Mouse (Mus musculus) embryonic facial prominence, embryonic 13.5 days (tissue): ENCODE data around the gene Tmod2. TPM values are rescaled to one million over a fixed set of nuclear protein-coding genes. Genes with fewer than 3 reads are reported as not detected.
A peak's percentile ranks its signal among the peaks of the same experiment; 100 is the strongest.
"Not testable (repeated sequence)": the region's sequence is repeated elsewhere in the genome, so short reads cannot be mapped to it uniquely, and the experiment has no call there.

Source experiments
- ATAC-seq: fragments of 200-750 bp; cut with Nextera tagmentation; 2 replicates; pipeline ENCODE4 v1.8.0; 2017; ENCODE audit warnings: low read depth; ENCODE audit not compliant: insufficient number of reproducible peaks, insufficient read depth, low FRiP score, low TSS enrichment
- H3K27ac ChIP-seq: fragments of 300-500 bp; sonication (generic); 2 replicates; pipeline ENCODE4 v1.5.1; 2015; ENCODE audit warnings: moderate library complexity, mild to moderate bottlenecking, inconsistent platforms
- H3K27me3 ChIP-seq: fragments of 300-500 bp; sonication (generic); 2 replicates; pipeline ENCODE4 v1.6.1; 2015; ENCODE audit warnings: mild to moderate bottlenecking, inconsistent platforms
- H3K36me3 ChIP-seq: fragments of 300-500 bp; sonication (generic); 2 replicates; pipeline ENCODE4 v1.6.1; 2015; ENCODE audit warnings: mild to moderate bottlenecking, inconsistent platforms
- H3K4me1 ChIP-seq: fragments of 300-500 bp; sonication (generic); 2 replicates; pipeline ENCODE4 v1.6.1; 2015; ENCODE audit warnings: inconsistent platforms
- H3K4me2 ChIP-seq: fragments of 300-500 bp; sonication (generic); 2 replicates; pipeline ENCODE4 v1.6.1; 2015; ENCODE audit warnings: moderate library complexity, mild to moderate bottlenecking, inconsistent platforms
- H3K4me3 ChIP-seq: fragments of 300-500 bp; sonication (generic); 2 replicates; pipeline ENCODE4 v1.5.1; 2015; ENCODE audit warnings: mild to moderate bottlenecking, inconsistent platforms
- H3K9ac ChIP-seq: fragments of 300-500 bp; sonication (generic); 2 replicates; pipeline ENCODE4 v1.6.1; 2015; ENCODE audit warnings: mild to moderate bottlenecking, inconsistent platforms
- H3K9me3 ChIP-seq: fragments of 300-500 bp; sonication (generic); 2 replicates; pipeline ENCODE4 v1.6.1; 2016; ENCODE audit warnings: inconsistent platforms
- WGBS: fragments of 180-500 bp; shearing (Covaris S2); methylation state at CpG from one replicate; pipeline ENCODE4 v1.1.7; 2015; ENCODE audit warnings: mixed read lengths; 5-methylcytosine and 5-hydroxymethylcytosine counted together
- polyA plus RNA-seq: library from polyadenylated mRNA; unstranded; fragments of >200 nt; fragmentation: Nextera tagmentation; extraction: Ambion mirVana; gene quantifications from 2 replicates; pipeline ENCODE4 v1.2.1, GENCODE M21; 2015

The Tmod2 gene
- polyA plus RNA-seq, 1 experiment from 2014 or later: 19.8 TPM

GRCm38 (mm10) chr9:75541497-75541896 is 69.6 kb downstream of the Tmod2 start:
- Histone ChIP-seq H3K36me3 (no peaks in the 10 kb centered on the region), H3K9me3 (no peaks in the 10 kb centered on the region), H3K27me3 (no peaks in the 10 kb centered on the region), H3K9ac (no peak overlapping the region), H3K4me1 (peaks cover 5% of the 10 kb centered on the region; the same call in 1 of the 2 replicates), H3K4me3 (no peak overlapping the region), H3K27ac (no peak overlapping the region), H3K4me2 (no peak overlapping the region)
- no peak for ATAC-seq
- WGBS: 27% methylated on average over 5 of the region's 5 CpGs

GRCm38 (mm10) chr9:75536422-75536821 is 74.7 kb downstream of the Tmod2 start:
- Histone ChIP-seq H3K27ac (0 out of 2 replicates have a peak overlapping the region, but pooled peaks have one; percentile 17), H3K36me3 (peaks cover 16% of the 10 kb centered on the region; the same call in 1 of the 2 replicates), H3K9me3 (no peaks in the 10 kb centered on the region), H3K4me2 (no peak overlapping the region), H3K27me3 (no peaks in the 10 kb centered on the region), H3K9ac (no peak overlapping the region), H3K4me1 (peaks cover 2% of the 10 kb centered on the region; the same call in 1 of the 2 replicates), H3K4me3 (no peak overlapping the region)
- ATAC-seq: no peak
- WGBS: 94% methylated on average over 1 of the region's 1 CpGs

GRCm38 (mm10) chr9:75534431-75534962 is 76.6 kb downstream of the Tmod2 start:
- no peak for ATAC-seq
- H3K4me2 ChIP-seq: no peak overlapping the region
- no peaks in the 10 kb centered on the region for H3K27me3 ChIP-seq
- H3K27ac ChIP-seq: no peak overlapping the region
- peaks cover 22% of the 10 kb centered on the region for H3K36me3 ChIP-seq
- no peak overlapping the region for H3K9ac ChIP-seq
- H3K4me3 ChIP-seq: no peak overlapping the region
- WGBS: 90% methylated on average over 8 of the region's 8 CpGs
- no peaks in the 10 kb centered on the region; the same call in 1 of the 2 replicates for H3K4me1 ChIP-seq
- H3K9me3 ChIP-seq: no peaks in the 10 kb centered on the region

GRCm38 (mm10) chr9:75532989-75533388 is 78.1 kb downstream of the Tmod2 start:
- H3K9me3 ChIP-seq, H3K27me3 ChIP-seq, H3K4me1 ChIP-seq, ATAC-seq, H3K9ac ChIP-seq, H3K4me3 ChIP-seq, H3K4me2 ChIP-seq, H3K27ac ChIP-seq: not testable (repeated sequence)
- H3K36me3 ChIP-seq: peaks cover 35% of the 10 kb centered on the region
- WGBS: 78% methylated on average over 9 of the region's 9 CpGs

- WGBS: 90% methylated on average over 7 of the region's 7 CpGs
- no peak for ATAC-seq
- H3K4me2 ChIP-seq: no peak overlapping the region
- no peak overlapping the region for H3K9ac ChIP-seq
- no peak overlapping the region for H3K27ac ChIP-seq
- no peaks in the 10 kb centered on the region for H3K9me3 ChIP-seq
- H3K36me3 ChIP-seq: peaks cover 40% of the 10 kb centered on the region
- H3K4me1 ChIP-seq: no peaks in the 10 kb centered on the region; the same call in 1 of the 2 replicates
- H3K4me3 ChIP-seq: no peak overlapping the region
- H3K27me3 ChIP-seq: no peaks in the 10 kb centered on the region
Measured at GRCm38 (mm10) chr9:75532461-75532860, 78.7 kb downstream of the Tmod2 start.

- Histone ChIP-seq H3K27ac (no peak overlapping the region), H3K4me3 (no peak overlapping the region), H3K4me1 (no peaks in the 10 kb centered on the region), H3K4me2 (no peak overlapping the region), H3K36me3 (peaks cover 34% of the 10 kb centered on the region), H3K27me3 (no peaks in the 10 kb centered on the region), H3K9ac (no peak overlapping the region), H3K9me3 (no peaks in the 10 kb centered on the region)
- 74% methylated on average over 5 of the region's 5 CpGs for WGBS
- ATAC-seq: no peak
Measured at GRCm38 (mm10) chr9:75529358-75529757, 81.8 kb downstream of the Tmod2 start.

- Histone ChIP-seq H3K27me3 (no peaks in the 10 kb centered on the region), H3K36me3 (peaks cover 34% of the 10 kb centered on the region), H3K4me1 (no peaks in the 10 kb centered on the region), H3K27ac (no peak overlapping the region), H3K4me3 (no peak overlapping the region), H3K9ac (no peak overlapping the region), H3K9me3 (no peaks in the 10 kb centered on the region), H3K4me2 (no peak overlapping the region)
- WGBS: 94% methylated on average over 9 of the region's 9 CpGs
- ATAC-seq: no peak
Measured at GRCm38 (mm10) chr9:75528096-75528495, 83.0 kb downstream of the Tmod2 start.

- H3K4me1 ChIP-seq: no peaks in the 10 kb centered on the region
- H3K9ac ChIP-seq: no peak overlapping the region
- H3K27me3 ChIP-seq: no peaks in the 10 kb centered on the region
- no peak overlapping the region for H3K27ac ChIP-seq
- no peak overlapping the region for H3K4me3 ChIP-seq
- WGBS: 84% methylated on average over 13 of the region's 13 CpGs
- H3K4me2 ChIP-seq: no peak overlapping the region
- no peaks in the 10 kb centered on the region for H3K9me3 ChIP-seq
- H3K36me3 ChIP-seq: peaks cover 34% of the 10 kb centered on the region
- no peak for ATAC-seq
Measured at GRCm38 (mm10) chr9:75527368-75528059, 83.6 kb downstream of the Tmod2 start.

- ATAC-seq: no peak
- WGBS: 53% methylated on average over 6 of the region's 6 CpGs
- Histone ChIP-seq H3K4me3 (no peak overlapping the region), H3K36me3 (peaks cover 24% of the 10 kb centered on the region), H3K27me3 (no peaks in the 10 kb centered on the region), H3K9me3 (no peaks in the 10 kb centered on the region), H3K4me1 (no peaks in the 10 kb centered on the region), H3K4me2 (no peak overlapping the region), H3K27ac (no peak overlapping the region), H3K9ac (no peak overlapping the region)
Measured at GRCm38 (mm10) chr9:75523646-75524045, 87.5 kb downstream of the Tmod2 start.

- Histone ChIP-seq H3K9ac (no peak overlapping the region), H3K36me3 (peaks cover 10% of the 10 kb centered on the region), H3K9me3 (no peaks in the 10 kb centered on the region), H3K27ac (no peak overlapping the region), H3K4me3 (no peak overlapping the region), H3K4me1 (no peaks in the 10 kb centered on the region), H3K27me3 (no peaks in the 10 kb centered on the region), H3K4me2 (no peak overlapping the region)
- ATAC-seq: no peak
- WGBS: 76% methylated on average over 2 of the region's 2 CpGs
Measured at GRCm38 (mm10) chr9:75522217-75522616, 88.9 kb downstream of the Tmod2 start.

- Histone ChIP-seq H3K27ac (no peak overlapping the region), H3K9me3 (no peaks in the 10 kb centered on the region), H3K36me3 (peaks cover 10% of the 10 kb centered on the region), H3K9ac (no peak overlapping the region), H3K4me2 (no peak overlapping the region), H3K4me1 (no peaks in the 10 kb centered on the region), H3K27me3 (no peaks in the 10 kb centered on the region), H3K4me3 (no peak overlapping the region)
- ATAC-seq: no peak
- 55% methylated on average over 4 of the region's 4 CpGs for WGBS
Measured at GRCm38 (mm10) chr9:75521788-75522187, 89.3 kb downstream of the Tmod2 start.

GRCm38 (mm10) chr9:75520940-75521339 is 90.2 kb downstream of the Tmod2 start:
- peaks cover 13% of the 10 kb centered on the region for H3K36me3 ChIP-seq
- no peak overlapping the region for H3K4me3 ChIP-seq
- no peak for ATAC-seq
- no peaks in the 10 kb centered on the region for H3K9me3 ChIP-seq
- no peaks in the 10 kb centered on the region for H3K4me1 ChIP-seq
- WGBS: 94% methylated on average over 8 of the region's 8 CpGs
- no peaks in the 10 kb centered on the region for H3K27me3 ChIP-seq
- no peak overlapping the region for H3K9ac ChIP-seq
- H3K4me2 ChIP-seq: no peak overlapping the region
- H3K27ac ChIP-seq: no peak overlapping the region
